Mouse (Mus musculus) lung, adult 2 months (tissue): ENCODE data around the gene Slc39a8.

Experiments
- CTCF ChIP-seq: fragments of 200-500 bp; IDR thresholded peaks from 2 replicates; pipeline ENCODE4 v1.5.1; 2011; ENCODE audit warnings: mild to moderate bottlenecking, low read length, control low read depth; ENCODE audit not compliant: insufficient read depth
- POLR2A ChIP-seq: fragments of 200-500 bp; IDR thresholded peaks from 2 replicates; pipeline ENCODE4 v1.6.1; 2011; ENCODE audit warnings: low read depth, mild to moderate bottlenecking, control low read depth, low read length, borderline replicate concordance; ENCODE audit errors: extremely low read depth

GRCm38 (mm10) chr3:135785065-135785464, 40.0 kb upstream of the Slc39a8 start:
- no peak for TF ChIP-seq CTCF
- no peak for TF ChIP-seq POLR2A
